Mouse (Mus musculus) embryo, embryonic 10 days (tissue): Measurements from ENCODE around the gene Bmp8b.
"Not testable (repeated sequence)": the region's sequence is repeated elsewhere in the genome, so short reads cannot be mapped to it uniquely, and the experiment has no call there.

Experiments
- DNase-seq: peaks from one replicate; pipeline ENCODE4 v3.0.0-alpha.2; 2015; ENCODE audit warnings: low spot score

Bmp8b gene

GRCm38 (mm10) chr4:123111275-123111983 is 6.5 kb downstream of the Bmp8b start:
- not testable (repeated sequence) for DNase-seq

- no peak for DNase-seq
These were observed 7.3 kb downstream of the Bmp8b start for GRCm38 (mm10) chr4:123112216-123112764.

- DNase-seq: not testable (repeated sequence)
These were observed 9.7 kb downstream of the Bmp8b start for GRCm38 (mm10) chr4:123114651-123115050.

- peak; percentile 38 for DNase-seq
These were observed 11.0 kb downstream of the Bmp8b start, which contains the start of gene Oxct2b for GRCm38 (mm10) chr4:123116011-123116410. Gene Oxct2b (plus strand): TSS chr4:123116266.

- DNase-seq: peak; percentile 18
These were observed 11.7 kb downstream of the Bmp8b start for GRCm38 (mm10) chr4:123116640-123117039.

- DNase-seq: no peak
These were observed 16.3 kb downstream of the Bmp8b start for GRCm38 (mm10) chr4:123121286-123121685.

- no peak for DNase-seq
These were observed 21.7 kb downstream of the Bmp8b start for GRCm38 (mm10) chr4:123126626-123127025.

GRCm38 (mm10) chr4:123127051-123127450 is 22.1 kb downstream of the Bmp8b start:
- DNase-seq: no peak

GRCm38 (mm10) chr4:123137551-123137950 is 32.6 kb downstream of the Bmp8b start:
- DNase-seq: no peak

GRCm38 (mm10) chr4:123139513-123140154 is 34.7 kb downstream of the Bmp8b start, which contains the start of gene Ppie:
Gene Ppie (minus strand): TSS chr4:123139951.
- peak; percentile 88 for DNase-seq

GRCm38 (mm10) chr4:123147446-123148150 is 42.6 kb downstream of the Bmp8b start:
- DNase-seq: no peak

- DNase-seq: no peak
These were observed 47.0 kb downstream of the Bmp8b start for GRCm38 (mm10) chr4:123152003-123152402.

- peak; percentile 6 for DNase-seq
These were observed 48.0 kb downstream of the Bmp8b start for GRCm38 (mm10) chr4:123152976-123153375.

- DNase-seq: peak; percentile 60
These were observed 50.0 kb downstream of the Bmp8b start for GRCm38 (mm10) chr4:123155004-123155403.

- no peak for DNase-seq
These were observed 50.5 kb downstream of the Bmp8b start for GRCm38 (mm10) chr4:123155427-123155826.

- DNase-seq: no peak
These were observed 50.9 kb downstream of the Bmp8b start for GRCm38 (mm10) chr4:123155840-123156239.

GRCm38 (mm10) chr4:123160571-123160970 is 55.6 kb downstream of the Bmp8b start:
- DNase-seq: no peak

- DNase-seq: not testable (repeated sequence)
These were observed 56.3 kb downstream of the Bmp8b start for GRCm38 (mm10) chr4:123161251-123161650.

- DNase-seq: peak; percentile 7
These were observed 57.4 kb downstream of the Bmp8b start for GRCm38 (mm10) chr4:123162305-123162917.

- no peak for DNase-seq
These were observed 59.2 kb downstream of the Bmp8b start for GRCm38 (mm10) chr4:123164157-123164556.

GRCm38 (mm10) chr4:123171811-123172210 is 66.8 kb downstream of the Bmp8b start:
- no peak for DNase-seq
